In the genomic region with DNA sequence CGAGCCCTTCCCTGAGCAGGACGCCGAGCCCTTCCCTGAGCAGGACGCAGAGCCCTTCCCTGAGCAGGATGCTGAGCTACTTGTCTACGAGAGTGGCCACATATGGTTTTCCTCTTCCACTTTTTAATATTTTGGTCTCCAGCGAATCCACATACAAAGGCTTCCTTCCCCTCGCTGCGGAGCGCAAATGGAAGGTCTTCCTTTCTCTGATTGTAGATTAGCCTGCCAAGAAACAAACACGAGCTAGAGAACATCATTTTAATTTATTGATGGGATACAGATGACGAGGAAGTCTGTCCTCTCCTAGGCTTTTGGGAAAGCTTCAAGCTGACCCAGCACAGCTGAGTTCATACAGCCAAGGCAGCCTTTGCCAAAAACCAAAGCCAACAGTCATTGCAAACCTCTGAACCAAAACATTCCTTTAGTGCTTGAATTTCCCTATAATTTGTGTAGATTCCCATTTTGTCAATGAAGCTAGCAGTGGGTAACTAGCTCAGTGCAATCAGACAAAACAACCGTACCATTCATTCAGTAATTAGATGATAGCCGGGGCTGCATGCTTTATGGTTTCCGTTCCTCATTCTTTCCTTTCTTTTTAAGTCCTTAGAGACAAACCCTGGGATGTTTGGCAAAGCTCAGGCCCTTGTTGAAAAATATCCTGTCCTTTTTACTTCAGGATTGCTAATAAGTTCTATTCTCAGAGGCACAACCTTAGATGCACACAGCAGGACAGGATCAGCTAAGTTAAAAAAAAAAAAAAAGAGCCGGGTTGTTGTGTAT, we compare ENCODE assay signal across 7 mouse cellular contexts.
A peak's percentile ranks its signal among the peaks of the same experiment; 100 is the strongest.
DNase-seq lines count a peak whose midpoint lies in the region; ATAC-seq lines count a peak whose summit lies in the region.

No protein-coding gene starts in this region.

- no peaks in the 10 kb centered on the region for H3K27me3 ChIP-seq in heart, embryonic 14.5 days (ENCODE audit: control insufficient read depth, insufficient read depth, low read length)
- H3K27me3 ChIP-seq in limb, embryonic 12.5 days, result no peaks in the 10 kb centered on the region

- H3K9ac ChIP-seq in heart, embryonic 14.5 days (ENCODE audit: low read length), result no peak overlapping the region
- no peak overlapping the region for H3K9ac ChIP-seq in limb, embryonic 12.5 days (replicated peaks)

- peak; percentile 38 for DNase-seq in adipocyte (ENCODE audit: low spot score)
- peak; percentile 4 for DNase-seq in embryo, embryonic 9.5 days (ENCODE audit: extremely low spot score)
- no peak for DNase-seq in B cell, adult 2 months
- DNase-seq in layer of hippocampus, postnatal 36 days, result no peak
- no peak for DNase-seq in retina, postnatal 1 day

- peak overlapping the region; percentile 15 to 37; a peak in 3 of 4 replicates for H3K27ac ChIP-seq in heart, embryonic 14.5 days (replicated peaks in 1 of 2; ENCODE audit: control insufficient read depth in 1 of 2, insufficient read depth in 1 of 2, low read depth in 2 of 2, low read length in 2 of 2)
- peak overlapping the region; percentile 81 for H3K27ac ChIP-seq in limb, embryonic 12.5 days

- H3K9me3 ChIP-seq in heart, embryonic 14.5 days (ENCODE audit: control insufficient read depth, low read length), result no peaks in the 10 kb centered on the region
- peaks cover 6% of the 10 kb centered on the region; the same call in 1 of the 2 replicates for H3K9me3 ChIP-seq in limb, embryonic 12.5 days

- H3K4me2 ChIP-seq in heart, embryonic 14.5 days (ENCODE audit: low read length), result no peak overlapping the region
- H3K4me2 ChIP-seq in limb, embryonic 12.5 days, result no peak overlapping the region

- no peak for ATAC-seq in heart, embryonic 14.5 days (ENCODE audit: insufficient number of reproducible peaks, insufficient read depth, low FRiP score, low read depth)
- peak; percentile 62 for ATAC-seq in limb, embryonic 12.5 days (ENCODE audit: insufficient number of reproducible peaks, insufficient read depth, low FRiP score, low TSS enrichment, low read depth)

- H3K4me3 ChIP-seq in heart, embryonic 14.5 days (ENCODE audit: control insufficient read depth in 1 of 2, insufficient read depth in 1 of 2, low read depth in 1 of 2, low read length in 2 of 2), result no peak overlapping the region
- no peak overlapping the region for H3K4me3 ChIP-seq in limb, embryonic 12.5 days (replicated peaks)

- no peaks in the 10 kb centered on the region for H3K36me3 ChIP-seq in heart, embryonic 14.5 days (ENCODE audit: control insufficient read depth, insufficient read depth, low read length)
- H3K36me3 ChIP-seq in limb, embryonic 12.5 days, result no peaks in the 10 kb centered on the region

- no peaks in the 10 kb centered on the region for H3K4me1 ChIP-seq in heart, embryonic 14.5 days (ENCODE audit: control insufficient read depth in 2 of 2, insufficient read depth in 2 of 2, low read length in 2 of 2)
- H3K4me1 ChIP-seq in limb, embryonic 12.5 days (replicated peaks), result peaks cover 20% of the 10 kb centered on the region

- WGBS in heart, embryonic 14.5 days, result 76% methylated on average over 15 of the region's 15 CpGs
- 53% methylated on average over 15 of the region's 15 CpGs for WGBS in limb, embryonic 12.5 days

Comparison
In these comparisons a context has a peak if more than half of its experiments do, and no peak if none do; other contexts are left out.
1. DNase-seq: peak in adipocyte (single experiment) and embryo, embryonic 9.5 days (single experiment); none in B cell, adult 2 months (0 of 2), layer of hippocampus, postnatal 36 days (0 of 2) and retina, postnatal 1 day (single experiment).